Mouse (Mus musculus) cerebellum, adult 2 months (tissue): Measurements from ENCODE around the gene Cdh26.

ENCODE experiments used
- CTCF ChIP-seq: fragments of 200-500 bp; IDR thresholded peaks from 2 replicates; pipeline ENCODE4 v1.5.1; 2011; ENCODE audit warnings: low read depth, mild to moderate bottlenecking, control low read depth, low read length, moderate library complexity, borderline replicate concordance; ENCODE audit not compliant: insufficient read depth
- POLR2A ChIP-seq: fragments of 200-500 bp; IDR thresholded peaks from 2 replicates; pipeline ENCODE4 v1.6.1; 2011; ENCODE audit warnings: low read length, control low read depth, borderline replicate concordance; ENCODE audit not compliant: insufficient read depth

GRCm38 (mm10) chr2:178415150-178415448 lies 15.2 kb upstream of the Cdh26 start:
- TF ChIP-seq POLR2A (no peak), CTCF (no peak)
